Mouse (Mus musculus): ENCODE results near the gene Rab11fip4.

The Rab11fip4 gene

GRCm38 (mm10) chr11:79738725-79739558, 147.9 kb downstream of the Rab11fip4 start:
- DNase-seq (ENCODE audit: low spot score in 2 of 2) = no peak

GRCm38 (mm10) chr11:79740740-79741512, 149.9 kb downstream of the Rab11fip4 start:
- DNase-seq (ENCODE audit: low spot score in 2 of 2) = no peak

GRCm38 (mm10) chr11:79746552-79747102, 155.6 kb downstream of the Rab11fip4 start:
- DNase-seq (ENCODE audit: low spot score in 2 of 2) = no peak

Data from left cerebral cortex, adult 9 months (tissue).